ENCODE assay signal across 8 mouse cellular contexts in the genomic region with DNA sequence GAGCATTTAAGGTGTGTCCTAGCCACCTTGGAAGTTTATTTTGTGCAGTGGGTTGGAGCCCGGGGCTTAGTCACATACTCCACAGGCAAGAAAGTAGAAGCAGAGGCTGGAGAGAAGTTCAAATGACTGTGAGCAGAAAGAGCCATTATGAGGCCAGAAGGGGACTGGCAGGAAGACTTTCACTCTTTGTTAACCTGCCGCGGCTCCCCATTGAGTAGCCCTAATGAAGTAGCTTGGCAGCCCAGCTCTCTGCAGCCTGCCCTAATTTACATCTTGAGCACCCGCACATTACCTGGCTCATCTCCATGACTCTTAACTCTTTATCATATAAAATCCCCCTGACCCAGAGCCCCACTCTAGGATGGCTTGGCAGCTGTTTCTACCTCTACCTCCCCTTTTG. TPM values are rescaled to one million over a fixed set of nuclear protein-coding genes. Genes with fewer than 3 reads are reported as not detected.
DNase-seq lines count a peak whose midpoint lies in the region; ATAC-seq lines count a peak whose summit lies in the region.

No protein-coding gene starts in this region.

- no peaks in the 10 kb centered on the region for H3K9me3 ChIP-seq in heart, embryonic 16.5 days (replicated peaks; ENCODE audit: control insufficient read depth, low read length)
- H3K9me3 ChIP-seq in hindbrain, embryonic 10.5 days: no peaks in the 10 kb centered on the region
- H3K9me3 ChIP-seq in midbrain, embryonic 14.5 days (ENCODE audit: control insufficient read depth, low read length): no peaks in the 10 kb centered on the region

- peaks cover 24% of the 10 kb centered on the region for H3K4me1 ChIP-seq in heart, embryonic 16.5 days (ENCODE audit: control insufficient read depth, insufficient read depth, low read length)
- peaks cover 31% of the 10 kb centered on the region for H3K4me1 ChIP-seq in brown adipose tissue, adult 24 weeks (ENCODE audit: control insufficient read depth, insufficient read depth, insufficient read length, low read length)
- peaks cover 79% of the 10 kb centered on the region for H3K4me1 ChIP-seq in hindbrain, embryonic 10.5 days (replicated peaks)
- H3K4me1 ChIP-seq in midbrain, embryonic 14.5 days (ENCODE audit: control insufficient read depth, insufficient read depth, low read length): peaks cover 54% of the 10 kb centered on the region

- H3K4me3 ChIP-seq in heart, embryonic 16.5 days (ENCODE audit: low read length): no peak overlapping the region
- peak overlapping the region; percentile 97 for H3K4me3 ChIP-seq in brown adipose tissue, adult 24 weeks (ENCODE audit: insufficient read depth, low read depth, low read length)
- peak overlapping the region; percentile 86 for H3K4me3 ChIP-seq in hindbrain, embryonic 10.5 days
- H3K4me3 ChIP-seq in midbrain, embryonic 14.5 days (replicated peaks; ENCODE audit: low read depth, low read length): peak overlapping the region; percentile 100

- no peak overlapping the region for H3K27ac ChIP-seq in heart, embryonic 16.5 days (ENCODE audit: low read length)
- H3K27ac ChIP-seq in brown adipose tissue, adult 24 weeks (replicated peaks; ENCODE audit: low read depth, low read length): peak overlapping the region; percentile 47; the same call in 1 of the 2 replicates
- peak overlapping the region; percentile 99 for H3K27ac ChIP-seq in hindbrain, embryonic 10.5 days
- H3K27ac ChIP-seq in midbrain, embryonic 14.5 days (replicated peaks; ENCODE audit: low read depth, low read length): peak overlapping the region; percentile 98; the same call in 1 of the 2 replicates

- H3K9ac ChIP-seq in heart, embryonic 16.5 days (ENCODE audit: low read length): no peak overlapping the region
- H3K9ac ChIP-seq in midbrain, embryonic 14.5 days (replicated peaks; ENCODE audit: low read length): peak overlapping the region; percentile 100

- H3K27me3 ChIP-seq in heart, embryonic 16.5 days (ENCODE audit: control insufficient read depth, insufficient read depth, low read length): no peaks in the 10 kb centered on the region
- H3K27me3 ChIP-seq in hindbrain, embryonic 10.5 days (ENCODE audit: insufficient read depth, poor library complexity, severe bottlenecking): peaks cover 13% of the 10 kb centered on the region
- H3K27me3 ChIP-seq in midbrain, embryonic 14.5 days (ENCODE audit: control insufficient read depth, insufficient read depth, low read length): no peaks in the 10 kb centered on the region

- intact Hi-C loops in heart, postnatal 36 days (cut with DNase I): no loop called here

- no peaks in the 10 kb centered on the region for H3K36me3 ChIP-seq in heart, embryonic 16.5 days (ENCODE audit: control insufficient read depth, insufficient read depth)
- H3K36me3 ChIP-seq in hindbrain, embryonic 10.5 days: peaks cover 56% of the 10 kb centered on the region
- H3K36me3 ChIP-seq in midbrain, embryonic 14.5 days (ENCODE audit: control insufficient read depth, insufficient read depth, low read length): peaks cover 54% of the 10 kb centered on the region

- 44% methylated on average over 4 of the region's 4 CpGs for WGBS in heart, embryonic 16.5 days
- WGBS in hindbrain, embryonic 10.5 days: 12% methylated on average over 4 of the region's 4 CpGs
- 1% methylated on average over 4 of the region's 4 CpGs for WGBS in midbrain, embryonic 14.5 days

- DNase-seq in heart, postnatal 36 days: no peak
- no peak for DNase-seq in hindbrain, embryonic 10.5 days (ENCODE audit: low spot score)
- peak; percentile 59 for DNase-seq in midbrain, embryonic 14.5 days
- no peak for DNase-seq in adrenal gland, postnatal 25 days
- DNase-seq in frontal cortex, postnatal 25 days (ENCODE audit: low spot score in 2 of 2): no peak
- no peak for DNase-seq in MN1 (ENCODE audit: low spot score)

- H3K4me2 ChIP-seq in heart, embryonic 16.5 days (ENCODE audit: low read depth, low read length): peak overlapping the region; percentile 100; the same call in 1 of the 2 replicates
- H3K4me2 ChIP-seq in midbrain, embryonic 14.5 days (ENCODE audit: low read length): peak overlapping the region; percentile 87

- no peak for ATAC-seq in heart, embryonic 16.5 days (replicated peaks; ENCODE audit: extremely low read depth, insufficient read depth, low FRiP score)
- no peak for ATAC-seq in midbrain, embryonic 14.5 days (ENCODE audit: low FRiP score, low TSS enrichment)

RNA-seq across cellular contexts. Expression of a gene that starts 2.2 kb away (rescaled TPM):
- polyA plus RNA-seq in heart, embryonic 16.5 days (2015; fragmentation: Nextera tagmentation; extraction: Ambion mirVana): 12.1 and 13.6 TPM in 2 replicates
- total RNA-seq in heart, postnatal 36 days (2021): 10 to 100 TPM; 76.8 to 94.9 TPM
- 53.6 and 76.7 TPM in 2 replicates for polyA plus RNA-seq in brown adipose tissue, adult 24 weeks (2012; ENCODE audit: insufficient read depth, insufficient read length, missing spikeins)
- polyA plus RNA-seq in hindbrain, embryonic 10.5 days (2016; fragmentation: Nextera tagmentation; extraction: Ambion mirVana): 100 and 180 TPM in 2 replicates
- 391 and 401 TPM in 2 replicates for polyA plus RNA-seq in midbrain, embryonic 14.5 days (2014; fragmentation: Nextera tagmentation; extraction: Ambion mirVana)
- total RNA-seq in adrenal gland, postnatal 25 days (2021): 72.1 and 102 TPM in 2 replicates
